Mouse (Mus musculus) layer of hippocampus, adult 8-10 months (tissue): ENCODE measurements around the gene C1ql4. TPM values are rescaled to one million over a fixed set of nuclear protein-coding genes. Genes with fewer than 3 reads are reported as not detected.

Experiments used
- DNase-seq, 2 experiments: peaks; one replicate each; pipeline ENCODE4 v3.0.0; 2022; ENCODE audit warnings: low spot score in 2 of 2
- total RNA-seq, 4 experiments: library from RNA; stranded (reverse); gene quantifications; 2 replicates each; pipeline ENCODE4 v1.2.4; 2022

The C1ql4 gene
- total RNA-seq, result under 1 TPM in 1 of 4 experiments, not detected in 3; 0.21 TPM

DNA sequence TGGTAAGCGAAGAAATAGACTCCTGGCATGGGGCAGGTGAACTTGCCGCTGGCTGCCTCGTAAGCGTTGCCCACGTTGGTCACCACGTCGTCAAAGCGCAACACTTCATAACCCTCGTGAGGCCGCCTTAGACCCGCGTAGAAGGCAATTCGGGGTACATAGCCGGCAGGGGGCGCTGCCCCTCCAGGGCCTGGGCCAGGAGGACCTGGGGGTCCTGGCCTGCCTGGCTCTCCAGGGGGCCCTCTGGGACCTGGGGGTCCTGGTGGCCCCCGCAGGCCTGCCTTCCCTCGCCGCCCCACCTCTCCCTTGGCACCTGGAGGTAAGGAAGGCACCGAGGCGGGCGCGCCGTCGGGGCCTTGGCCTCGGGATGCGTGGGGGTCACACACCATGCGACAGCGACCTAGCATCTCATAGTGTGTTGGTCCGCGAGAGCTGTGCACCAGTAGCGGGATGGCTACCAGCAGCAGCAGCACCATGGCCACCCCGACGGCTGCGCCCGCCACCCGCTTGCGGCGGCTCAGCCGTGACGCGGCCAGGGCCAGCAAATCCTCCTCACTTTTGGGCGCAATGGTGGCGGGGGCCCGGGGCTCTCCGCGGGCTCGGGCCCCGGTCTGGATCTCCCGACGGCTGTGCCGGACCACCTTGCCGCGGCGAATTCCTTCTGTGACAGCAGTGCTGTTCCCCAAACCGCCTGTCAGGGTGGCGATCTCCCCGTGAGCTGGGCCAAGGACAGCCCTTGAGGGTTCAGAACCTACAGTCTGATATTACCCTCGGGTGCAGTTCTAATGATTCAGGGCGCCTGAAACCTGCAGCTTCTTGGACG lies at the start of gene C1ql4:
Gene C1ql4, minus strand, starts transcription at position 565 of the 823 bp plus-strand sequence.
- no peak for DNase-seq

DNA sequence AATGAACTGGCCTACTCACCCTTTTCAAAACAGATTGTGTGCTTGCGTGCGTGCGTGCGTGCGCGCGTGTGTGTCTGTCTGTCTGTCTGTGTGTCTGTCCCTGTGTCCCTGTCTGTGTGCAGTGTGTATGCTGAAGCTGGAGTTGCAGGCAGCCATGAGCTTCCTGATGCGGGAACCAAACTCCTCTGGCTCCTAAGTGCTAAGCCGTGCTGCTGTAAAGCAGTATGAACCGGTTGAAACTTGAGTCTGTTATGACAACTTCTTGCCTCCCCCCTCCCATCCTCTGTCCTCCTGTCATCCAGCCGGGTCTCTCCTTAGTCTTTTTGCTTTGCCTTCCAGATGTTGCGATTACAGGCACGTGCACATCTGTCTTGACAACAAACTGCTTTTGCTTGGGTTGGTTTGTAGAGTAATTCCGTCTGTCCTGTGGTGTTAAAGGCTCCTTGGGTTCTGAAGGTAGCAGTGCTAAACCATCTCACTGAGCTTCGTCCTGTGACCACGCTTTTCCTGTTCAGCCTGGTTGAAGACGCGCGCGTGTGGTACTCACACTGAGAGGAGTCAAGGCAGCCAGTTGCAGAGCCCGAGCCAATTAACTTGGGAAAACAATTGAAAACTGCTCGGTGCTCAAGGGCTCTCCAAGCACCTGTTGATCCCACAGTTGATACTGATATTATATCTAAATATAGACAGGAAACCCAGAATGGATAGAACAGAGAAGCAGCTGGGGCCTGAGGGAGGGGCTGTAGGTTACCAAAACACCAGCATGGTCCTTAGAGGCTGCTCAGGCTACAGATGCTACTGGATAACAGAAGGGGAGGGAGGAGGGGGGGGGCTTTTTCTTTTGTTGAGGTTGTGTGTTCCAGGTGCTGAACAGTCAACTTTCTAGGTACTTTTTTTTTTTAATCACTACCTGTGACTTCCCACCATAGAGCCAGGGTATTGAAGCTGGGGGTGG lies 42.6 kb upstream of the C1ql4 start:
- DNase-seq, result no peak

DNA sequence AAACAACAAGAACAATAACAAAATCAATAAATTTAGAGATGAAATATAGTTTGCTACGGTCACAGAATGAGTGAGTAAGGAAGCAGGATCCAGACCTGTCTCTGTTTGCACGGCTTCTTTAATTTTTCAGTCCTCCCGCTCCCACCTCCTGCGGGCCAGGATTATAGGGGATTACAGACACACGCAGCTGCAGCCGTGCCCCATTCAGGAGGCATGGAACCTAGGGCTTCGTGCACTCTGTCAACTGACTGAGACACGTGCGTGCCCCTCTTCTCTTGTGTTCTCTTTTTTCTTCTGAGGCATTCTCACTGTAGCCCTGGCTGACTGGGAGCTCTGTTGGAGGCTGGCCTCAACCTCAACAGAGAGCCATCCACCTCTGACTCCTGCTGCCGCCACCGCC lies 41.8 kb upstream of the C1ql4 start:
- no peak for DNase-seq

DNA sequence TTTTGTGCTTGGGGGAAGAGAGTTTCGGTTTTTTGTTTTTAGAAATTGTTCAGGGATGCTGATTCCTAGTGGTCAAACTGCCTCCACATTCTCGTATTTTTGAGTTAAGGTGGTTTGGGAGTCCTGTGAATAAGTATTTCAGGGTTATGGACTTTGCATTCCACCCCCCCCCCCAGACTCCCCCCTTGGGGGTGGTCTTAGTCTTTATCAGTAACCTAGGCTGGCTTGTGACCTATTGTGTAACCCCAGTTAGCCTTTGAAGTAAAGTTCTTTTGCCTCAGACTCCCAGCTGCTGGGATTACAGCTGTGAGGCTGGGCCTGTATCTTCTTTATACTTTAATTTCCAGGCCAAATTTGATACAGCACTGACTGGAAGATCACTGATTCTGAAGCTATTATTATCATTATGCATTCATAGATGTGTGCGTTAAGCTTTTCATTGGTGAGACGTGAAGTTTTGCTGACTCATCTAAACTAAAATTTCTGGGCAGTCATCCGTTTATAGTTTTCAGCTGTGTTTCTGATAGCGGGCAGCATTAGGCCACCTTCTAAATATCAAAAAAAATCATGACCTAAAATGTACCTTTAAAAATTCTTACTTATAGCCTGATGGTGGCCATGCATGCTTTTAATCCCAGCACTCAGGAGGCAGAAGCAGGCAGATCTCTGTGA lies 40.4 kb upstream of the C1ql4 start:
- no peak for DNase-seq

DNA sequence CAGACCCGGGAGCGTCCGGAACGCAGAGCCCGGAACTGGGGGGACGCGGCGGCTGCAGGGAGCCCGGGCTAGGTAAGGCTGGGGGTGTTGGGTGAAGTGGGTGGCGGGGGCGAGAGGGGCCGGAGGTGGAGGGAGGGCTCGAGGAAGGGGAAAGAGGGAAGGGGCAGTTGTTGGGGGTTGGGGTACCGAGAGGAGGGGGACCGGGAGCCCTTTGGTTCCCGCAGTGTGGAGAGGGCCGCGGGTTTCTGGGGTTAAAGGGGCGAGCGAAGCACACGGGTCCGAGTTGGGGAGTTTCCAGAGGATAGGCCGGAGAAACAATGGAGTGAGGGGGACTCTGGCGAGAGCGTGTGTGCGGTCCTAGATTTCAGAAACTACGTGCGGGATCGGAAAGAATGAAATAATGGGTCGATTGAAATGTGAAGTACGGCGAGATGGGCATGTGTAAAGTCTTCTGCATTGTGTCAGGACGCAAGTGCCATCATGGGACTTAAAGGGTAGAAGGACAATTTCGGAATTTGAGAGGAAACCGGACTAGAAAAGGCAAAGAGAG lies 39.3 kb upstream of the C1ql4 start:
- no peak for DNase-seq

DNA sequence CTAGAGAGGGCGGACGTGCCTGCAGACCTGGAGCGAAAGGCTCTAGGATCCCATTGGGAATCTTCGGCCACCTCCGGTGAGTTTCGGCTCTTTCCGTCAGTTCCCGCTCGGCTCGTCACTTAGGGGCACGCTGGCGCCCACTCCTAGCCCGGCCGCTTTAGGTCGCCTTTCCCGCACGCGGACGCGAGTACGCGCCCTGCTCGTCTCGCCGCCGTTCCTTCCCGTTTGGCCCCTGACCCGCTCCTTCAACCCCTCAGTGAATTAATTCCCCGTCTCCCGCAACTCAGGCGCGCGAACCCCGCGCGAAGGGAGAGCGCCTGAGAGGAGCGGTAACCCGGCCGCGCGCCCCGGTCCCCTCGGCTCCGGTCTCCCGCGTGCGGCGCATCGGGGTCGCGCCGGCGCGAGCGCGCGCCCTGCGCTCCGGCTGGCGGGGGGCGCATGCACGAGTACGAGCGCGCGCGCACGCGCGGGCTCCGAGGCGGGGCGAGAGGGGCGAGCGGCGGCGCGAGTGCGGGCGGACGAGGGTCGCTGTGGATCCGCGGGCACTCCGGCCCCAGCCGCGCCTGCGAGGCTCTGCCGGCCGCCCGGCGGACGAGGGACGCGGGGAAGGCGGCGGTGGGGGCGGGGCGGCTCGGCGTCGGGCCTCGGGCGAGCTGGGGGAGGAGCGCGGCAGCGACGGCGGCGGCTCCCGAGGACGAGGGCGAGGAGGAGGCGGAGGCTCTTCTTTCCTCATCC lies 38.6 kb upstream of the C1ql4 start:
- DNase-seq, result peak; percentile 72 to 79

DNA sequence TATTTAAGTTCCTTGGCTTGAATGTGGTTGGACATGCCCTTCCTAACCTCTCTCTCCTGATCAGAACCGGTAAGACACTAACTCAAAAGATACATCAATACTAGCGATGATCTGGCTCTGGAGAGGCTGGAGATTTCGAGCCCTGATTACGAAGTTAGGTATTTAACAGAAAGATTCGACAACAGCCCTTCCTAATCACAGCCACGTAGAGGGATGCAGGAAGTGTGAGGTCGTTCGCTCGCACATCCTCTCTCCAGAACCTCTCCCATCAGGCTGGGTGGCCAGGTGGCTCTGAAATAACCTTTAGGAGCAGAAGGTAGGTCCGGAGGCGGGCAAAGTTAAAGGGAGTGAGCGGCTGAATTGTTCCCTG lies 38.1 kb upstream of the C1ql4 start, which contains the start of gene Spats2:
Gene Spats2, plus strand, starts transcription at position 206 of the 370 bp plus-strand sequence.
- DNase-seq, result no peak

DNA sequence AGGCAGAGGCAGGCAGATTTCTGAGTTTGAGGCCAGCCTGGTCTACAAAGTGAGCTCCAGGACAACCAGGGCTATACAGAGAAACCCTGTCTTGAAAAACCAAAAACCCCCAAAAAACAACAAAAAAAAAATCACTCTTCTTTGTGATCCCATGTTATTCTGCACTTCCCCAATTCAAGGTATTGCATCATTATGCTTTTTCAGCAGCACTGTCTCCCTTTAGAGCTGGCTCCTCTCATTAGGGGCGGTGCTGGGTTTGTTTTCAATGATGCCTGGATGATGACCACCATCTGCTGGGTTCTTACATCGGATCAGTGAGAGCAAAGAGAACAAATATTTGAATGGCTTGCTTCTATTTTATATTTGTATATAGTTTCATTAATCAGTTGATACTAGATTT lies 35.0 kb upstream of the C1ql4 start:
- DNase-seq, result no peak

DNA sequence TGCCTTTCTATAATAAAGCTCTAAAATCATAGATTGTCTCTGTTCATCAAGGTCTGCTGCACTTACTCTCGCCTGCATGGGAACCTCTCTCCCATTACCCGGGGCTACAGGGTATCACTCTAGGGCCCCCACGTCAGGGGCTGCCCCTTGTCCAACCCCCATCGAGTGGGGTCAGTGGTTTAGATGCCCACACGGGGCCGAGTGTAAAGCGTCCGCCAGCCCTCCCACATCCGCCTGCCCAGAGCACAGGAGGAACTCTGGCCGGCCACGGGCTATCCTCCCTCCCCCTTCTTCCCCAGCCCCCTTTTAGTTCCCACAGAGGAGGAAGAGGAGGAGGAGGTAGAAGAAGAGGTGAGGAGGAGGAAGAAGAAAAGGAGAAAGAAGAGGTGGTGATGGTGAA lies 33.2 kb upstream of the C1ql4 start:
- no peak for DNase-seq

DNA sequence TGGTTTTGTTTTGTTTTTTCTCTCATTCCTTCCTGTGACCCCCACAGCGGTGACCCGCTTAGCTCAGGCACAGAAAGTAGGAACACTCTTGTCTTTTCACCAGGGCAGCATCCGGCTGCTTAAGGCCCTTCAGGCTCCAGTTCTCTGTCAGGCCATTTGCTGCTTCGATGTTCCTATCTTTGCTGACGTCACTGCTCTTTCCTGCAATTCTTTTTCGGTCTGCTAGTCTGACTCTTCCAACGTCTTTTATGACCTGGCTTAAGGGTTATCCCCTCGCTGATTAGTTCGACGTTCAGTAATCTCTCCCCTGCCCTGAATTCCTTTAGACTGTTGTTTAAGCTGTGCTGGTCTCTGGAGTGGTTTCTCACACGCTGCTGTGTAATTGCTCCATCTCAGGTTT lies 28.9 kb upstream of the C1ql4 start:
- no peak for DNase-seq

DNA sequence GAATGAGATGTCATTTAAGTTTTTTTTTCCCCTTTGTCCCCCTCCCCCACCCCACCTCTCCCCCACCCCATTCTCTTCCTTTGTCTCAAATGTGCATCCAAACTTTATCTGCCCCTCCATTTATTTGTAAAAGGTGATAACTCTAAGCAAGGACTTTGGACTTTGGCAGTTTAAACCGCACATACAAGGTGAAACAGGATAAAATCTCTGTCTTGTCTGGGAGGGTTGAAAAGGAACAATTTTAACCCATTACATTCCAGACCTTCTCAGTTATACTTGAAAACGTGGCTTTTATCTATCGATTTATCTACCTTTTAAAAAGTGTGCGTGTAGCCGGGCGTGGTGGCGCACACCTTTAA lies 27.4 kb upstream of the C1ql4 start:
- no peak for DNase-seq

DNA sequence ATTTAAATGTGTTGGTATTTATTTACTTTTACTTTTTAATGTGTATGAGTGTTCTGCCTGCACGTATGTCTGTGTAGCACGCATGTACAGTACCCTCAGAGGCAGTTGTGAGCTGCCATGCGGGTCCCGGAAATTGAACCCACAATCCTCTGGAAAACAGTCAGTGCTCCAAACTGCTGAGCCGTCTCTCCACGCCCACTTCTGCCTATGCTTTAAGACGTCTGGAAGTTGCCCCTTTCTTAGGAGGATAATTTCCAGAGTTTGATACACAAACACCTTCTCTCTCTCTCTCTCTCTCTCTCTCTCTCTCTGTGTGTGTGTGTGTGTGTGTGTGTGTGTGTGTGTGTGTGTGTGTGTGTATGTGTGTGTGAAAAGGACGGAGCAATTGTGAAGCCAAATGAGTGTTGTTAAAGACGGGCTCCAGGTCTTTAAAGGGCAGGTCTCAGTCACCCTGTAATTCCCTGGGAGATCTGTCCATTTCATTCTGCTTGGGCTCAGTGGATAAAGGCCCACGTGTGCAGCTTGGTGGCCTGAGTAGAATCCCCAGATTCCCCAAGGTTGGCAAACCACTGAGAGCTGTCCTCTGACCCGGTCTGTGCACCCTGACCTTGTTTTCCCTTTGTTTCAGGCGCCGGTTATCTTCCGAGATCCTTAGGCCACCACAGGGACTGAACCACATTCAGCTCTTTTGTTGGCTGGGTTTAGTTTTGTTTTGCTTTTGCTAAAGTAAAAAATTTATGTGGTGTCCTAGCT lies 26.9 kb upstream of the C1ql4 start:
- DNase-seq, result no peak

DNA sequence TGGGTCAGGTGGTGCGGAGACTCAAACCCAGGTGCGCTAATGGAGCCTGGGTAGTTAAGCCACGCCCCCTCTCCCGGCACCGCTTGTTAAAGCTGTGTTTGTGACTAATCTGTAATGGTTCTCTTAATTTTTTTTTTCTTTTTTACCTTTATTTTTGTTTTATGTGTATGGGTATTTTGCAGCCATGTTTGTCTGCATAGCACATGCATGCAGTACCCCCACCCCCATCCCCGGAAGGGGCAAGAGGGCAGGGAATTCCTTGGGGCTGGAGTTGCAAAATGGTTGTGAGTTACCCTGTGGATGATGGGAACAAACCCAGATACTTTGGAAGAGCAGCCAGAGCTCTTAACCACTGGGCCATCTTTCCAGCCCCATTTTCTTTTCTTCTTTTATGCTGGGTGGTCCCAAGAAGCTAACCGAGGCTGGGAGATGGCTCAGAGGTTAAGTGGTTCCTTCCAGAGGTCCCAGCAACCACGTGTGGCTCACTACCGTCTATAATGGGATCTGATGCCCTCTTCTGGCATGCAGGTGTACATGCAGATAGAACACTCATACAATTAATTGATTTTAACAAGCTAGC lies 25.9 kb upstream of the C1ql4 start:
- DNase-seq, result no peak

DNA sequence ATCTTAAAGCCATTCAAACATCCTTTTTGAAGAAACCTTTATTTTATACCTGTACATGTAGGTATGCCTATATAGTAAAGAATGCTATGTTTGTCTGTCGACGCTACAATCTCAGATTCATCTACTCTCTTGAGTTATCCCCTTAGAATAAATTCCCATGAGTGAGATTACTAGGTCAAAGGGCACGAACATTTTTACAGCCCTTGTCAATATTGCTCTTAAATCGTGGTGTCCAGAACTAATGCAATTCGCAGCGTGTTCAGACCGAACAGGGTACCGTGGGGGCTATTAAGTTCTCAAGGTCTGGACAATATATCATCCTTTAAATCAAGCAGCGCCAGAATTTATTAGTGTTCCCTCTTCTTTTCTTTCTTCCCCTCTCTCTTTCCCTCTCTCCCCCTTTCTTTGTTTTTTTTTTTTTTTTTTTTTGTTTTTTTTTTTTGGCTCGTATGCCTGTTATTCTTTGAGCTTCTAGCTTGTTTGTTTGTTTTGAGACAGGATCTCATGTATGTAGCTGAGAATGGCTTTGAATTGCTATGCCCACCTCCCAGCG lies 25.3 kb upstream of the C1ql4 start:
- no peak for DNase-seq

DNA sequence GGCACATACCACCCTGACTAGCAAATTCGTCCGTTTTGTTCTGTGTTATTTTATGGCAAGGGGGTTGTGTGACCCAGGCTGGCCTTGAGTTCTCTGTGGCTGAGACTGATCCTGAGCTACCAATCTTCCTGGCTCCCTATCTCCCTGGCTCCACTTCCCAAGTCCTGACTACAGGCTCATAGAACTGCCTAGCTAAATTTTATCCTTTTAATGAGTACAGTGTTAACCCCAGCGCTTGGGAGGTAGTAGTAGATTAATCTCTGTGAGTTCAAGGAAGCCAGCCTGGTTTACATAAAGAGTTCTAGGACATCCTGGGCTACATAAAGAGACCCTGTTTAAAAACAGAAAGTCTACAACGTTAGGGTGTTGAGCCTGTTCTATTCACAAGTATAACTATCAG lies 24.2 kb upstream of the C1ql4 start:
- no peak for DNase-seq

DNA sequence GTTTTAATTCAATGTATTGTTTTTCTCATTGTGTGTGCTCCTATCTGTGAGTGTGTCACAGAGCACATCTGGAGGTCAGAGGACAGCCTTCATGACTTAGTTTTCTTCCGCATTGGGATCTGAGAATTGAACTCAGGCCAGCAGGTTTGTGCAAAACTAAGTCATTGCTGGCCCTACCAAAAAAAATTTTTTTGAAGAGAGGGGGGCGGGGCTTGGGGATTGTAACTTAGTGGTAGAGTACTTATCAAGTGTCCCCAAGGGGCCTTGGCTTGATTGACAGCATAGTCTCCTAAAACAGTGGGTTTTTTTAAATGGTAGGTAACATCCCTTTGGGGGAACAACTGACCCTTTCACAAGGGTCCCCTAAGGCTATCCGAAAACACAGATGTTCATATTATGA lies 23.5 kb upstream of the C1ql4 start:
- DNase-seq, result no peak

DNA sequence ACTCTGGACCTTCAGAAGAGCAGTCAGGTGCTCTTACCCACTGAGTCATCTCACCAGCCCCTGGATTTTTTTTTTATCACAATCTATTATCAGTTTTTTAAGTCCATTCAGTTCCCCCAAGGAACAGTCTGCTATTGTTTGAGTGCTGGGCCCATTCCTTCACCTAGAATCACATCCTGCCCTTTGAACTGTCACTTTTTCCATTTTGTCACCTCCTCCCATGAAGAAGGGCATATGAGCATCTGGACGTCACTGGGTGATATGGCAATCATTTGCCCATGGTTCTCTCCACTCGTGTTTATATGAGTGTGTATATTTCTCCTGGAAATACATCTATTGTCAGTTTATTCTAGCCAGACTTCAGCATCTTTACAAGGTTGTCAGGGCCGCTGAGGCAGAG lies 20.2 kb upstream of the C1ql4 start:
- no peak for DNase-seq

DNA sequence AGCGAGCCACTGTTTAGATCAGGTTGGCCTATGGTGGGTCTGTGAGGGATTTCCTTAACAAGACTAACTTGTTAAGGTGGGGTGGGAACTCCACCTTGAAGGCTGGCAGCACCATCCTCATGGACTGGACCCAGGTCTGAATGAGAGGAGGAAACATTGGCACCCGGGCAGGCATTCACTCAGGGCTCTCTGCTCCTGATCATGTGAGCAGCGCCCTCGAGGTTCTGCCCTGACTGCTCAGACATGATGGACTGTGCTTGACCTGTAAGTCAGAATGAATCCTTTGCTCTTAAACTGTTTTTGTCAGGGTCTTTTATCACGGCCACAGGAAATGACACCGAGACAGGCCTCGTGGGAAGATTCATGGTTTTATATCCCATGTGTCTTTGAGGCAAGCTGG lies 17.6 kb upstream of the C1ql4 start:
- no peak for DNase-seq

DNA sequence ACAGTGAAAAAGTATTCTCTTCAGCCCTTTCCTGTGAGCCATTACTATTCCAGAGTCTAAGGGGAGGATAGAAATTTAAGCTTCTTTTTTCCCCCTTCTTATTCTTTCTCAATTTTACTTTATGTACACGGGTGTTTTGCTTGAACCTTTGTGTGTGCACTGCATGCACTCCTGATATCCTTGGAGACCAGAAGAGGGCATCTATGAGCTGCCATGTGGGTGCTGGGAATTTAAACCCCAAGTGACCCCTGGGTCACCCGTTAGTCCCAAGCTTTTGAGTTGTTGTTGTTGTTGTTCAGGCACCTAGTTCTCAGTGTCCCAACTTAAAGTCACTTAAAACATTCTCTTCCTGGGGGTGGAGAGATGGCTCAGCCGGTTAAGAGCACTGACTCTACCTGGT lies 12.4 kb upstream of the C1ql4 start:
- no peak for DNase-seq

DNA sequence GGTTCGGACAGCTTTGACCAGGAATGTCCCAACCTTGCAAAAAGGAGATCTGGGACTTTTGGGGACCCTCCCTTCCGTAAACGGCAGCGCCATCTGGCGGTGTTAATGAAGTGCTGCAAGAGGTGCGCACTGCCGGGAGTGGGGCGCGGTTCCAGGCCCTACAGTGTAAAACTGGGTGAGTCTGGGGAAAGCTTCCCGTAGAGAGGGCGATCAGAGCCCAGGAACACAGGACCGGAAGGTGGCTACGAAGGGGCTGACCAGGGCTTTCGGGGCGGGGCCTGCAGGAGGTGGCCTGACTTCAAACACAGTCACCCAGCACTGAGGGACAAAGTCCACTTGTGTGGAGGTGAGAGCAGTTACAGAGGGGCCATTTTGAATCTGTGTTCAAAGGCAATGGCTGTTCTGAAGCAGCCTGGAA lies 11.5 kb upstream of the C1ql4 start:
- no peak for DNase-seq
